Mouse (Mus musculus) E14TG2a.4 (cell line): Measurements from ENCODE around the gene Ddx27.

Source experiments
- H3K27me3 ChIP-seq: 2 replicates; pipeline ENCODE4 v1.6.1; 2014; ENCODE audit warnings: low read length, control low read depth; ENCODE audit not compliant: insufficient read depth
- H3K36me3 ChIP-seq: 2 replicates; pipeline ENCODE4 v1.6.1; 2014; ENCODE audit warnings: low read length, control low read depth; ENCODE audit not compliant: insufficient read depth
- H3K4me1 ChIP-seq: replicated peaks from 2 replicates; pipeline ENCODE4 v1.6.1; 2014; ENCODE audit warnings: low read depth, low read length, control low read depth
- H3K4me3 ChIP-seq: replicated peaks from 2 replicates; pipeline ENCODE4 v1.5.1; 2014; ENCODE audit warnings: mild to moderate bottlenecking, low read length
- H3K9me3 ChIP-seq: 2 replicates; pipeline ENCODE4 v1.6.1; 2014; ENCODE audit warnings: low read length, control low read depth
- CTCF ChIP-seq: conservative IDR thresholded peaks from 2 replicates; pipeline ENCODE4 v1.5.1; 2014; ENCODE audit warnings: low read length
- NANOG ChIP-seq: IDR thresholded peaks from 2 replicates; pipeline ENCODE4 v1.6.1; 2014; ENCODE audit warnings: borderline replicate concordance, low read length, mixed read lengths
- POU5F1 ChIP-seq: IDR thresholded peaks from 2 replicates; pipeline ENCODE4 v1.6.1; 2014; ENCODE audit warnings: low read length, borderline replicate concordance

Gene Ddx27

DNA sequence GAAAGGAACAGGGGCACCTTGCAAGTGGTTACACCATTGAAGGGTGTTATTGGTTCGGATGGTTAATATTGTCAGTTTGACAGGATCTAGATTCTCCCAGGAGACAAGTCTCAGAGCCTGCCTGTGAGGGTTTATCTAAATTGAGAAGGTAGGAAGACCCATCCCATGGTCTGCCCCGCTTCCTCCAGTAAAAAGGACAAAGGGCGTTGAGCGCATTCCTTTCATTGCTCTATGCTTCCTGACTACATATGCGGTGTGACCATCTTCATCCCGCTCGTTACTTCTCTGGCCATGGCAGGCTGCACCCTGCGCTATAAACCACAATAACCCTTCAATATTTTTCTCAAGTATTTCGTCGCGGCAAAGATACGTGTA lies 56.3 kb downstream of the Ddx27 start:
- TF ChIP-seq CTCF (no peak), POU5F1 (no peak), NANOG (no peak)
- Histone ChIP-seq H3K27me3 (no peaks in the 10 kb centered on the region), H3K36me3 (0 out of 2 replicates have a peak, but pooled peaks cover 5% of the 10 kb centered on the region), H3K9me3 (peaks cover 5% of the 10 kb centered on the region; the same call in 1 of the 2 replicates), H3K4me1 (peaks cover 60% of the 10 kb centered on the region), H3K4me3 (peak overlapping the region; percentile 74)

GRCm38 (mm10) chr2:167071641-167072601 lies 56.9 kb downstream of the Ddx27 start:
- TF ChIP-seq POU5F1 (no peak), CTCF (peak; percentile 97), NANOG (peak; percentile 55)
- H3K36me3 ChIP-seq, result no peaks in the 10 kb centered on the region

DNA sequence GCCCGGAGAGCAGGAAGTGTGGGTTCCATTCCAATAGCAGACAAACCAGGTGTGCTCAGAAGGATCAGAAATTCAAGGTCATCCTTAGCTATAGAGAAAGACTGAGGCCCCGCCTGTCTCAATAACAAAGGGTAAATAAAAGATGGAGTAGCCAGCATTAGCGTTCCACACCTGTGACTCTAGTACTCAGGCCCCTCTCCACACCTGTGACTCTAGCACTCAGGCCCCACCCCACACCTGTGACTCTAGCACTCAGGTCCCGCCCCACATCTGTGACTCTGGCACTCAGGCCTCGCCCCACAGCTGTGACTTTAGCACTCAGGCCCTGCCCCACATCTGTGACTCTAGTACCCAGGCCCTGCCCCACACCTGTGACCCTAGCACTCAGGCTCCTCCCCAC lies 59.6 kb downstream of the Ddx27 start:
- Histone ChIP-seq H3K36me3 (no peaks in the 10 kb centered on the region), H3K27me3 (no peaks in the 10 kb centered on the region), H3K4me1 (peaks cover 80% of the 10 kb centered on the region), H3K4me3 (no peak overlapping the region), H3K9me3 (peaks cover 8% of the 10 kb centered on the region)
- no peak for TF ChIP-seq POU5F1
- no peak for TF ChIP-seq CTCF
- no peak for TF ChIP-seq NANOG

More at GRCm38 (mm10) chr2:167071641-167072601, 56.9 kb downstream of the Ddx27 start:
- Histone ChIP-seq H3K4me1 (peaks cover 61% of the 10 kb centered on the region), H3K4me3 (peak overlapping the region; percentile 74), H3K27me3 (no peaks in the 10 kb centered on the region), H3K9me3 (peaks cover 8% of the 10 kb centered on the region)

DNA sequence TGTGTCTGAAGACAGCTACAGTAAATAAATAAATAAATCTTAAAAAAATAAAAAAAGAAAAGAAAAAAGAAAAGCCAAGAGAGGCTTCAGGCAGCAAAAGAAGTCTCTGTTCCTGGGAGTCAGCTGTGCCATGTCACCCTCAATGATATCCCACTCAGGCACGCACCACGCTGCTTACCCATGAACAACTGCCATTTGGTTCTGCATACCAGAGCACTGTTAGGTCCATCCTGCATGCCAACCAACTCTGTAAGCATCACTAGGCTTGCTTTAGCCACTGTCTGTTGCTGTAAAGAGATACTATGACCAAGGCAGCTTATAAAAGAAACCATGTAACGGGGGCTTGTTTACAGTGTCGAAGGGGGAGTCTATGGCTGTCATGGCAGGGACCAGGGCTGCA lies 61.4 kb downstream of the Ddx27 start:
- Histone ChIP-seq H3K4me1 (peaks cover 82% of the 10 kb centered on the region), H3K9me3 (peaks cover 3% of the 10 kb centered on the region; the same call in 1 of the 2 replicates), H3K36me3 (no peaks in the 10 kb centered on the region), H3K4me3 (no peak overlapping the region), H3K27me3 (no peaks in the 10 kb centered on the region)
- TF ChIP-seq CTCF (no peak), NANOG (no peak), POU5F1 (no peak)

DNA sequence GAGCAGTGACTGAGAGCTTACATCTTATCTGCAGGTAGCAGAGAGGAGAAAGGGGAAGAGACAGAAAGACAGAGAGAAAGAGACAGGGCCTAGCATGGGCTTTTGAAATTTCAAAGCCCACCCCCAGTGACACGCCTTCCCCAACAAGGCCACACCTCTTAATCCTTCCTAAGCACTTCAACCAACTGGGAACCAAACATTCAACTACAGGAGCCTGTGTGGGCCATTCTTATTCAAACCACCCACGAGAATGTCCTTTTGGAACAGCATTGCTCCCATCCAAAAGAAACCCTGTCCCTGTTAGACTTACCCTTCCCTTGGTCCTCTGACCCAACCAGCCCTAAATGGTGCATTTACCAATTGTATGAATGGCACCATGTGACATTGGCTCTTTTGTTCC lies 61.8 kb downstream of the Ddx27 start:
- Histone ChIP-seq H3K4me3 (no peak overlapping the region), H3K36me3 (no peaks in the 10 kb centered on the region), H3K9me3 (peaks cover 3% of the 10 kb centered on the region; the same call in 1 of the 2 replicates), H3K4me1 (peaks cover 82% of the 10 kb centered on the region), H3K27me3 (no peaks in the 10 kb centered on the region)
- TF ChIP-seq POU5F1 (no peak), NANOG (no peak), CTCF (no peak)

DNA sequence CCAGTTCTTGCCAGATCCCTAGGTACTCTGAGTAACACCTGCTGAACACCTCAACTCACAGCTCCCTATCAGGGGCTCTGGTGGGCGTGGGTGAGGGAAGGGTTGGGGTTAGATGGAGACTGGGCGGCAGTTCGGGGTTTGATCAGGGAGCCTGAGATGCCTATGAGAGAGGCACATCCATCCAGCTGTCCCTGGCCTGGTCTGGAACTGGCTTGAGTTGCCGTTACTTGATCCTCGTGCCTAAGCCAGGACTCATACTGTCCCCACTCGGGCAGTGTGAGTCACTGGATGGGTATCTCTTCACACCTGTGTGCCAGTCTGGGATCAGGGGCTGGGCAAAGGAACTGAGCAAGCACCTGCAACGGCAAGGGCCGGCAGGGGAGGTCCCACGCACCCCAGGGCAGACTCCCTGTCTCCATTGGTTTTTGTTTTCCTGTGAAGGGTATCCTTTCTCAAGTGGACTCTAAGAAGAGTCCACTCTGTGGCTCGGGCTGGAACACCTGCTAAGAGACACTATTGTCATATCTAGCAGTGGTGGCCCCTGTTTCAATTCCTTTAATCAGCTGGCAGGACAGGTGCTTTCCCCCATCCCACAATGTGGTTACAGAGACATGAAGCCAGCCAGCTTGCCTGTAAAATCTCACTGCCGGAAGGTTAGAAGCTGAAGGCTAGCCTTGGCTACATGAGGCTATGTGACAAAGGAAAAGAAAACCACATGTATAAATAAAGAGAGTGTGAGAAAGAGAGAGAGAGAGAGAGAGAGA lies 62.4 kb downstream of the Ddx27 start:
- peaks cover 3% of the 10 kb centered on the region; the same call in 1 of the 2 replicates for H3K9me3 ChIP-seq
- H3K4me3 ChIP-seq, result no peak overlapping the region
- H3K4me1 ChIP-seq, result peaks cover 81% of the 10 kb centered on the region
- TF ChIP-seq POU5F1 (no peak), CTCF (no peak), NANOG (no peak)
- no peaks in the 10 kb centered on the region for H3K27me3 ChIP-seq
- H3K36me3 ChIP-seq, result no peaks in the 10 kb centered on the region

DNA sequence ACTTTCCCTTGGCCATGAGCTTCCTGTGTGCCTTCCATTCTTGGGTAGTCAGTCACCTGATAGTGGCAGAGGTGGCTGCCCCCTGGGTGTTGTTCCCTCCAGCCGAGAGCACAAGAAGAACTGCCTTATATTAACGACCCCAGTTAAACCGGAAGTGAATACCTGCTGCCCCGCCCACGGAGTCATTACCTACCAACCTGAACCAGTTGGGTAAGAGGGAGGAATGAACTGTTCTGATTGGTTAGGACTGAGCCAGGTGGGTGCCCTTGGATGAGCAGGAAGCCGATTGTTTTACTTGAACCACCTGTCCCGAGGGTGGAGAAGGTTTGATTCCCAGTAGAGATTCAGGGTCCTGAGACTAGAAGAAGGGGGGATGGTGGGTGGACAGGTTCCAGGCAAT lies 63.5 kb downstream of the Ddx27 start:
- Histone ChIP-seq H3K4me3 (peak overlapping the region; percentile 68), H3K9me3 (peaks cover 3% of the 10 kb centered on the region; the same call in 1 of the 2 replicates), H3K27me3 (no peaks in the 10 kb centered on the region), H3K4me1 (peaks cover 70% of the 10 kb centered on the region), H3K36me3 (no peaks in the 10 kb centered on the region)
- TF ChIP-seq POU5F1 (no peak), CTCF (no peak), NANOG (no peak)

- Histone ChIP-seq H3K4me3 (peak overlapping the region; percentile 68), H3K27me3 (no peaks in the 10 kb centered on the region), H3K36me3 (no peaks in the 10 kb centered on the region), H3K4me1 (peaks cover 65% of the 10 kb centered on the region), H3K9me3 (peaks cover 3% of the 10 kb centered on the region; the same call in 1 of the 2 replicates)
- TF ChIP-seq NANOG (no peak), CTCF (no peak), POU5F1 (no peak)
Measured at GRCm38 (mm10) chr2:167078931-167079495, 64.0 kb downstream of the Ddx27 start.
